Mouse (Mus musculus): Measurements from ENCODE around the gene Cmip. TPM values are rescaled to one million over a fixed set of nuclear protein-coding genes. Genes with fewer than 3 reads are reported as not detected.
A peak's percentile ranks its signal among the peaks of the same experiment; 100 is the strongest.

Gene Cmip
- total and polyA plus RNA-seq, 2 experiments from 2014 or later = 212 to 266 TPM

GRCm38 (mm10) chr8:117484731-117485130, 227.9 kb downstream of the Cmip start:
- no peak for DNase-seq (ENCODE audit: low spot score)

GRCm38 (mm10) chr8:117485316-117485715, 228.5 kb downstream of the Cmip start:
- TF ChIP-seq CTCF (IDR thresholded peaks at IDR 0.05) = no peak
- no peaks in the 10 kb centered on the region for H3K36me3 ChIP-seq (ENCODE audit: insufficient read depth, low read length)

More at GRCm38 (mm10) chr8:117484731-117485130, 227.9 kb downstream of the Cmip start:
- H3K9me3 ChIP-seq (ENCODE audit: low read length) = no peaks in the 10 kb centered on the region
- H3K27me3 ChIP-seq (ENCODE audit: insufficient read depth, low read length) = no peaks in the 10 kb centered on the region
- no peak for TF ChIP-seq CTCF (IDR thresholded peaks at IDR 0.05)
- no peaks in the 10 kb centered on the region for H3K36me3 ChIP-seq (ENCODE audit: insufficient read depth, low read length)
- H3K4me1 ChIP-seq (ENCODE audit: insufficient read depth, low read length) = no peaks in the 10 kb centered on the region
- no peak overlapping the region for H3K27ac ChIP-seq (ENCODE audit: low read depth, low read length)
- no peak for ATAC-seq (ENCODE audit: low FRiP score)
- H3K9ac ChIP-seq (replicated peaks; ENCODE audit: low read length, poor library complexity, severe bottlenecking) = no peak overlapping the region
- 86% methylated on average over 8 of the region's 8 CpGs for WGBS
- H3K4me2 ChIP-seq (ENCODE audit: low read depth, low read length, poor library complexity, severe bottlenecking) = no peak overlapping the region
- no peak overlapping the region for H3K4me3 ChIP-seq (ENCODE audit: low read depth, low read length)

DNA sequence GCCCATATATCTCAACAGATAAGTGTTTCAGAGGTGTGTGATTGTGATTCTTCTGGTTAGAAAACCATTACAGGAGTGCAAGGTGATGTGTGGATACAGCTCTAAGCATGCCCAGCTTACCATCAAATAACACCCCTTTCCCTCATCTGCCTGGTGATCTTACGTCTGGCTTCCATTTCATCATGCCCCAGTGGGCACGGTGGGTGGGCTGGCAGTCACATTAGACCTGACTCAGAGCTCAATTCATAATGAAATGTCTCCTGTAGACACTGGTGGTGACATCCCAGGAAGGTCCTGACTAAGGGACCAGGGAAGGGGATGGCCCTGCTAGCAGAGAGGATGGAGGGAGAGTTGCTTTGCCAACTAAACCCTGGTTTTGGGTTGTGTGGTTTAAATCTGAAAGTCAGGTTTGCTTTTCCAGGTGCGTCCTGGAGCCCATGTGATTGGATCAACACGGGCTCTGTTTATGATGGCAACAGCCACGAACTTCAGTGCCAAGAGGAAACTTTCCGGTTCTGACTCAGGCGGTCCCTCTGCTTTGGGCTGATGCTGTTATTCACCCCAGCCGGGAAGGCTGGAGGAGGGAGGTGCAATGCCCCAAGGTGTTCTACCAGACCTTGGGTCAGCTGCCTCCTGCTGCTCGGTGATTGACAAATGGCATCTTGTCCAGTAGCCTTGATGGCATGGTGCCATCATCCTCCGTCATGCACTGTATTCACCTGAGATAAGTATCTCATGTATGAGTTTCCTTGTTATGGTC, 231.6 kb downstream of the Cmip start:
- Histone ChIP-seq H3K27me3 (ENCODE audit: insufficient read depth, low read length) (no peaks in the 10 kb centered on the region), H3K27ac (ENCODE audit: low read depth, low read length) (no peak overlapping the region)
- TF ChIP-seq CTCF (IDR thresholded peaks at IDR 0.05) = no peak

More at GRCm38 (mm10) chr8:117485316-117485715, 228.5 kb downstream of the Cmip start:
- no peaks in the 10 kb centered on the region for H3K27me3 ChIP-seq (ENCODE audit: insufficient read depth, low read length)
- H3K4me2 ChIP-seq (ENCODE audit: low read depth, low read length, poor library complexity, severe bottlenecking) = no peak overlapping the region
- no peak for ATAC-seq (ENCODE audit: low FRiP score)
- H3K9ac ChIP-seq (replicated peaks; ENCODE audit: low read length, poor library complexity, severe bottlenecking) = no peak overlapping the region
- H3K27ac ChIP-seq (ENCODE audit: low read depth, low read length) = no peak overlapping the region
- H3K9me3 ChIP-seq (ENCODE audit: low read length) = no peaks in the 10 kb centered on the region
- no peak for DNase-seq (ENCODE audit: low spot score)
- WGBS = 84% methylated on average over 1 of the region's 1 CpGs
- no peaks in the 10 kb centered on the region for H3K4me1 ChIP-seq (ENCODE audit: insufficient read depth, low read length)
- no peak overlapping the region for H3K4me3 ChIP-seq (ENCODE audit: low read depth, low read length)

GRCm38 (mm10) chr8:117493543-117493942, 236.7 kb downstream of the Cmip start:
- Histone ChIP-seq H3K4me2 (ENCODE audit: low read depth, low read length, poor library complexity, severe bottlenecking) (no peak overlapping the region), H3K27ac (ENCODE audit: low read depth, low read length) (no peak overlapping the region), H3K4me1 (ENCODE audit: insufficient read depth, low read length) (no peaks in the 10 kb centered on the region), H3K27me3 (ENCODE audit: insufficient read depth, low read length) (peaks cover 14% of the 10 kb centered on the region; the same call in 1 of the 2 replicates), H3K4me3 (ENCODE audit: low read depth, low read length) (no peak overlapping the region), H3K9me3 (ENCODE audit: low read length) (no peaks in the 10 kb centered on the region), H3K36me3 (ENCODE audit: insufficient read depth, low read length) (no peaks in the 10 kb centered on the region), H3K9ac (replicated peaks; ENCODE audit: low read length, poor library complexity, severe bottlenecking) (no peak overlapping the region)
- DNase-seq (ENCODE audit: low spot score) (no peak), ATAC-seq (ENCODE audit: low FRiP score) (no peak)
- 17% methylated on average over 9 of the region's 9 CpGs for WGBS
- no peak for TF ChIP-seq CTCF (IDR thresholded peaks at IDR 0.05)

More for the DNA sequence above, 231.6 kb downstream of the Cmip start:
- DNase-seq (ENCODE audit: low spot score) (no peak), ATAC-seq (ENCODE audit: low FRiP score) (no peak)
- 84% methylated on average over 10 of the region's 10 CpGs for WGBS
- Histone ChIP-seq H3K9ac (replicated peaks; ENCODE audit: low read length, poor library complexity, severe bottlenecking) (no peak overlapping the region), H3K9me3 (ENCODE audit: low read length) (no peaks in the 10 kb centered on the region), H3K4me2 (ENCODE audit: low read depth, low read length, poor library complexity, severe bottlenecking) (no peak overlapping the region), H3K4me1 (ENCODE audit: insufficient read depth, low read length) (no peaks in the 10 kb centered on the region), H3K36me3 (ENCODE audit: insufficient read depth, low read length) (no peaks in the 10 kb centered on the region), H3K4me3 (ENCODE audit: low read depth, low read length) (no peak overlapping the region)

DNA sequence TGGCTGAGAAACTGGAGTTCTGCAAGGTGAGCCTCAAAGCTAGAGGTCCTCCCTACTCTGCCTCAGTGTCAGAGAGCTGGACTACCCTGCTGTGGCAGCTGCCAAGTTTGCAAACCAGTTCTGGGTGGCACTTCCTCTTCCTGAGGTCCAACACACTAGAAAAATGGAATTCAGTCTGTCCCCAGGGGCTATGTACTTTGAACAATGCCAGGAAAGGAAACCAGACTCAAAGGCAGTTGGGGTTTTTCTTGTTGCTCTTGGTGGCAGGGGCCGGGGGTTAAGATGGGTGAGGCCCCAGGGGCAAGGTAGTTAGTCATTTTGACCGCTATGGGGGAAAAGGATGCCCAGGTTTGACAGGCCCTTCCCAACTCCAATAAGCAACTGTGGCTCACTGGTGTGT, 238.0 kb downstream of the Cmip start:
- Histone ChIP-seq H3K27me3 (ENCODE audit: insufficient read depth, low read length) (peaks cover 20% of the 10 kb centered on the region), H3K36me3 (ENCODE audit: insufficient read depth, low read length) (no peaks in the 10 kb centered on the region), H3K27ac (ENCODE audit: low read depth, low read length) (no peak overlapping the region), H3K4me2 (ENCODE audit: low read depth, low read length, poor library complexity, severe bottlenecking) (no peak overlapping the region), H3K9me3 (ENCODE audit: low read length) (no peaks in the 10 kb centered on the region), H3K4me1 (ENCODE audit: insufficient read depth, low read length) (no peaks in the 10 kb centered on the region), H3K9ac (replicated peaks; ENCODE audit: low read length, poor library complexity, severe bottlenecking) (no peak overlapping the region), H3K4me3 (ENCODE audit: low read depth, low read length) (no peak overlapping the region)
- no peak for TF ChIP-seq CTCF (IDR thresholded peaks at IDR 0.05)
- no peak for ATAC-seq (ENCODE audit: low FRiP score)
- WGBS = 84% methylated on average over 2 of the region's 2 CpGs
- no peak for DNase-seq (ENCODE audit: low spot score)

DNA sequence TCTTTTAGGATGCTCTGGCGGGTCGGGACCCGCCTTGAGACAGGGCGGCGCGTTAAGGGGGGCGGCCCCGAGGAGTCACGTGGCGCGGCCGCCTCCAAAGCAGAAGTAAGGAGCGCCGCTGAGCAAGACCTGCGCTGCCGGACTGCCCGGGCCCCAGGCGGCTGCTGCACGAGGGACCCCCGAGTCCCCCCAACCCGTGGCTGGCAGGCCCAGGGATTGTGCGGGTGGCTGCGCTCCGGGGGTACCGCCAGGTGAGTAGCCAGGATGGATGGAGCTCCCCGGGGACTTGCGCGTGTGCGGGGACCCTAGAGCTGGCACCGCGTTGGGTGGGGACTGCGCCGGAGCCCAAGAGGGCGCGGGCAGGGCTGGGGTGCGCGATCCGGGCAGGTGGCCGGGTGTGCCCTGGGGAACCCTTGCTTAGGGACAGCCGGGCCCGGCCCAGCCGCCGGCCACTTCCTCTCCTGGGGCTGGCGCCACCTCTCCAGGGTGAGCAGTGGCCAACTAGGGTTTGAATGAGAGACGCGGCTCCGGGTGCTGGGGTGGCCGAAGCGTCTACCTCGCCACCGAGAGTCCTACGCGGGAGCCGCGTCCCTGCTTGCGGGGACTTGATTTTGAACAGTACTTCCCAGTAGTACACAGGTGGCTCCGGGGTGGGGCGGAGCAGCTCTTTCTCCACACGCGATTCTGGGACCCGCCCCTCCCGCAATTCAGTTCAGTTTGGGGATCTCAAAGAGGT, 241.5 kb downstream of the Cmip start, which contains the start of gene Plcg2:
Gene Plcg2 (plus strand): TSS at position 113 of the 736 bp plus-strand sequence.
- WGBS = under 1% methylated on average over 62 of the region's 62 CpGs
- DNase-seq (ENCODE audit: low spot score) (no peak), ATAC-seq (ENCODE audit: low FRiP score) (peak; percentile 47; the same call in 1 of the 2 replicates)
- Histone ChIP-seq H3K9ac (replicated peaks; ENCODE audit: low read length, poor library complexity, severe bottlenecking) (peak within 1 kb of the TSS; percentile 66), H3K27me3 (ENCODE audit: insufficient read depth, low read length) (peaks cover 20% of the 10 kb centered on the region), H3K4me3 (ENCODE audit: low read depth, low read length) (peak within 1 kb of the TSS; percentile 63), H3K27ac (ENCODE audit: low read depth, low read length) (no peak within 1 kb of the TSS), H3K4me1 (ENCODE audit: insufficient read depth, low read length) (no peaks in the 10 kb centered on the region), H3K4me2 (ENCODE audit: low read depth, low read length, poor library complexity, severe bottlenecking) (peak within 1 kb of the TSS; percentile 100), H3K9me3 (ENCODE audit: low read length) (no peaks in the 10 kb centered on the region), H3K36me3 (ENCODE audit: insufficient read depth, low read length) (no peaks in the 10 kb centered on the region)
- no peak for TF ChIP-seq CTCF (IDR thresholded peaks at IDR 0.05)
